Mouse (Mus musculus): Measurements from ENCODE around the gene Upf3a. TPM values are rescaled to one million over a fixed set of nuclear protein-coding genes. Genes with fewer than 3 reads are reported as not detected.

Gene Upf3a
- 2.4 and 3.7 TPM in 2 replicates for polyA plus RNA-seq (2012; rRNA removed; ENCODE audit: low replicate concordance)

DNA sequence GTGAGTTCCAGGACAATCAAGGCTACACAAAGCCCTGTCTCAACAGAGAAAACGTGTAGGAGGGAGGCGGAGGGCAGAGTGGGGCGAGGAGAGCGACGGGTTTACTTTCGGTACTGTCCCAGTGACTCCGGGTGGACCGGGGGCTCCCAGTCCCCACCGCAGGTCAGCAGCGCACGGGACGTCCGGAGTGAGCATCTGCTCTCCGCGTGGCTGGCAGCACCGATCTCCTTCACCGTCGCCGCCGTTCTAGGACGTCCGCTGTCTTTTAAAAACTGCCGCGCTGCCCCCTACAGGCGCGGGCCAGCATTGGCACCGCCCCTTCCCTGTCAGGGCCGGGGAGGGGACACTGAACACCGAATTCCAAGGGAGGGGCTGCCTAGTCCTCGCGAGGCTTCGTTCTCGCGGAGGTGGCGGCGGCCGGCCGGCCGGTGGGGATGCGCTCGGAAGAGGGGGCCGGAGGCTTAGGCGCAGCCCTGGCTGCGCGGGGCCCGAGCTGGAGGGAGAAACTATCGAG, at the start of gene Upf3a:
TSS of gene Upf3a (plus strand) at position 366 of the 514 bp plus-strand sequence.

DNA sequence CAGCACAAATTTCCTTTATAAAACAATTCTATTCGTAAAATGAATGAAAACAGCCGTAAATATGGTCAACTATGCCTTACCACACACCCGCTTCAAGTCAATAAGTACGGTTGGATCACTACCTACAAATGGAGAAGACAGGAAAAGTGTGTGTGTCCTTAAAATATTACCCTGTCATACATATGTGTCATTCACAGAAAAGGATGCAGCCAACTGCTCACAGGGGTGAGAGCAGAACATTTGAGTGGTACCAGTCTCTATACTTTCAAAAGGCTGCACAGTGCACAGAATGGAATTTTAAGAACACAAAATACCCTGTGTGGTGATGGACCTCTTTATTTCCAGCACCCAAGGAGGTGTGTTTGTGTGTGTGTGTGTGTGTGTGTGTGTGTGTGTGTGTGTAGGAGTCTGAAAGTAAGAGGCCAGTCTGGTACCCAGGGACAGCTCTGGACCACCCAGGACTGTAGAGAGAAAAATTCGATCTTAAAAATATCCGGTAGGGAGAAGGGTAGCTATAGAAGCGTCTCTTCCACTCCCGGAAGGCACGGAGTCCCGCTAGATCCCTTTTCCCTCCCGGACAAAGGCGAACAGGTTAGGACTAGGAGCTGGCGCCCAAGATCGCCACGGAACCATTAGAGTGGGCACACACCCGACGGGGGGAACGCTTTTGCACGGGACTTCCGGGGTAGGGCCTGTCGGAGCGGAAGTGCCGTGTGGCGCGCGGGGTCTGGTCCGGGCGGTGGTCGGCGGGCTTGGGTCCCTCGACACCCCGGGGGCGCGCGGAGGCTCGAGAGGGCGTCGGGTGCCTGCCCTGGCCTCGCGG, 28.2 kb upstream of the Upf3a start, which contains the start of gene Cdc16:
TSS of gene Cdc16 (plus strand) at position 695 of the 823 bp plus-strand sequence.

DNA sequence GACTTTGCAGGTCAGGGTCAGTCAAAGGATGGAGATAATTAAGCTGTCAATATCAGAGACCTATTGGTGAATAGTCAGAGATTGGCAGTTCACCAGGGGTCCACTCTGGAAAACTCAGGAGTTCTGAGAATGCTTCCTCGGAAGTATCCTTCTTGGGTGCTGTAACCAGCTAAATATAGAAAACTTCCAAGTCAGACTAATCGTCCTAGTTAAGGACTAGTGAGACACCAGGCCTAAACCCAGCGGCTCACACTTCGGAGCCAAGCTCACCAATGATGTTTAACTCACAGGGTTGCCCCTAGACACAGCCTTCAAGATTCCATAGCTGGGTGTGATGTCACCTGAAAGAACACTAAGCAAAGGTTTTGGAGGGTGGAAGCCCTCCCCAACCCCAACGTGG, 52.9 kb downstream of the Upf3a start, which contains the start of gene AF366264:
TSS of gene AF366264 (minus strand) at position 101 of the 400 bp plus-strand sequence.

Other genes with a start within 250 kb of the Upf3a start
- gene 1700029H14Rik, start 223.2 kb upstream of the Upf3a start, polyA plus RNA-seq (2012; rRNA removed; ENCODE audit: low replicate concordance): 0.11 and 0.15 TPM in 2 replicates
- 8.7 and 10.5 TPM in 2 replicates for gene Rasa3, start 108.0 kb upstream of the Upf3a start, polyA plus RNA-seq (2012; rRNA removed; ENCODE audit: low replicate concordance)
- gene Cfap97d2, start 79.7 kb upstream of the Upf3a start, polyA plus RNA-seq (2012; rRNA removed; ENCODE audit: low replicate concordance): not detected in 2 replicates
- gene Cdc16, start 27.9 kb upstream of the Upf3a start, polyA plus RNA-seq (2012; rRNA removed; ENCODE audit: low replicate concordance): 11.2 and 16.3 TPM in 2 replicates
- not detected in 2 replicates for gene AF366264, start 52.8 kb downstream of the Upf3a start, polyA plus RNA-seq (2012; rRNA removed; ENCODE audit: low replicate concordance)
- gene Champ1, start 84.0 kb downstream of the Upf3a start, polyA plus RNA-seq (2012; rRNA removed; ENCODE audit: low replicate concordance): 2.5 and 3.9 TPM in 2 replicates
- gene Coprs, start 104.7 kb downstream of the Upf3a start, polyA plus RNA-seq (2012; rRNA removed; ENCODE audit: low replicate concordance): 16.9 and 23.0 TPM in 2 replicates